ENCODE assay signal across 19 mouse cellular contexts in the genomic region with DNA sequence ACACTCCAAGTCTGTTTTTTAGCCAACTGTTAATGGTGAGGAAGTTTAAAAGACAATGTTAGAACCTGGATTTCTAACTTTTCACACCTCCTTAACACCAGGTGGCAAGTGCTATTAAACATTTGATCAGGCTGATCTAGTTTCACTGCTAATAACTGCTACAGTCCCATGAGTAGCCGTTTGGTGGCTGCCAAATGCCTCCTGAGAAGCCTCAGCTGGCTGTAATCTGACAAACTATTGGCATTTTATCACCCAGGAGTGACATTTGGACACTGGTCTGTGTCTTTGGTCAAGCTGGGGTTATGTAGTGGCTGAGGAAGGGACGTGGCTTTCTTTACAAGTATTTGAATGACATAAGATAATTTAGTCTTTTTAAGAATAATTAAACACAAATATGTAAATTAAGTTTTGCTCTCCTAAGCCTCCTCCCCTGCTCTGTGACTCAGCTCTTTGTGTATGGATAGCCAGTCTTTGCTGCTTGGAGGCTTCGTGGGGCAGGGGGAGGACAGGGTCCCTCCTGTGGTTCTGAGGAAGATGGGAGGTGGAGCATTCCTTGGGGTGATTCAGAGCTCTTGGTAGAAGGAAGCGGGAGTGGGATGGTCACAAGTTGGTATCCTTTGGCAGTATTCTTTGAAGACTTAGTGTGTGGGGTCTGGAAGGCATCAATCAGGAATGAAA.
A peak's percentile ranks its signal among the peaks of the same experiment; 100 is the strongest.
DNase-seq lines count a peak whose midpoint lies in the region; ATAC-seq and TF ChIP-seq lines count a peak whose summit lies in the region.
"Had no signal": no experiment of that assay in that cellular context is flagged by ENCODE, and none has a peak within 500 bp of the region (broad histone marks: within the 10 kb centered on the region; RNA-seq: fewer than 3 reads in every experiment).

No protein-coding gene starts in this region.

- no peak overlapping the region for H3K9ac ChIP-seq in liver, embryonic 14.5 days (replicated peaks)
- H3K9ac ChIP-seq in liver, embryonic 11.5 days (ENCODE audit: low read depth, low read length) = no peak overlapping the region
- H3K9ac ChIP-seq: hindbrain, embryonic 12.5 days; neural tube, embryonic 12.5 days had no signal

- peak; percentile 24 for DNase-seq in gastrocnemius, postnatal 25 days
- no peak for DNase-seq in gastrocnemius, adult 8-10 months (ENCODE audit: low spot score in 2 of 2)
- no peak for DNase-seq in liver, embryonic 14.5 days (ENCODE audit: low read depth in 3 of 3, low spot score in 3 of 3)
- no peak for DNase-seq in liver, embryonic 11.5 days (ENCODE audit: low spot score)
- no peak for DNase-seq in embryo, embryonic 10.5 days (ENCODE audit: low spot score)
- no peak for DNase-seq in layer of hippocampus, adult 2 months (ENCODE audit: low spot score in 2 of 2)
- DNase-seq: adrenal gland, postnatal 36 days; cerebellum, adult 9-10 months; heart, adult 11 months; lung, postnatal 10 days; midbrain, embryonic 14.5 days had no signal

- no peak for TF ChIP-seq EP300 in liver, embryonic 14.5 days (IDR thresholded peaks at IDR 0.05; ENCODE audit: low read depth)

- no peak overlapping the region; the same call in 1 of the 2 replicates for H3K27ac ChIP-seq in liver, embryonic 14.5 days
- no peak overlapping the region for H3K27ac ChIP-seq in liver, embryonic 11.5 days (ENCODE audit: low read depth, low read length)
- H3K27ac ChIP-seq in layer of hippocampus, adult 2 months = no peak overlapping the region
- H3K27ac ChIP-seq: hindbrain, embryonic 12.5 days; neural tube, embryonic 12.5 days had no signal

- H3K4me1 ChIP-seq in liver, embryonic 14.5 days (replicated peaks; ENCODE audit: control insufficient read depth in 2 of 2, insufficient read depth in 2 of 2, low read length in 1 of 2) = peaks cover 0 to 10% of the 10 kb centered on the region in 2 experiments; a peak in 3 of 4 replicates
- peaks cover 6% of the 10 kb centered on the region; the same call in 1 of the 2 replicates for H3K4me1 ChIP-seq in liver, embryonic 11.5 days (replicated peaks; ENCODE audit: control insufficient read depth, insufficient read depth, low read length)

- no peaks in the 10 kb centered on the region for H3K27me3 ChIP-seq in liver, embryonic 14.5 days (ENCODE audit: control insufficient read depth, insufficient read depth, low read length)
- no peaks in the 10 kb centered on the region for H3K27me3 ChIP-seq in liver, embryonic 11.5 days (replicated peaks; ENCODE audit: control insufficient read depth, insufficient read depth, low read length)
- H3K27me3 ChIP-seq: hindbrain, embryonic 12.5 days; neural tube, embryonic 12.5 days had no signal

- TF ChIP-seq CTCF in liver, embryonic 14.5 days (IDR thresholded peaks at IDR 0.05; ENCODE audit: low read depth) = no peak
- no peak for TF ChIP-seq CTCF in layer of hippocampus, adult 2 months (conservative IDR thresholded peaks at IDR 0.05)

- no peak overlapping the region for H3K4me2 ChIP-seq in liver, embryonic 14.5 days (ENCODE audit: low read depth)
- H3K4me2 ChIP-seq in liver, embryonic 11.5 days = no peak overlapping the region
- H3K4me2 ChIP-seq: hindbrain, embryonic 12.5 days; neural tube, embryonic 12.5 days had no signal

- ATAC-seq in liver, embryonic 14.5 days (ENCODE audit: insufficient read depth) = 0 out of 2 replicates have a peak, but pooled peaks have one; percentile 33
- no peak for ATAC-seq in liver, embryonic 11.5 days (replicated peaks; ENCODE audit: low FRiP score)
- ATAC-seq in common myeloid progenitor, adult 5-6 weeks (replicated peaks; ENCODE audit: low read depth, poor library complexity, severe bottlenecking) = peak; percentile 71
- peak; percentile 60 for ATAC-seq in megakaryocyte progenitor cell, adult 5-6 weeks (replicated peaks; ENCODE audit: poor library complexity)
- ATAC-seq: activated CD4-positive, CD25-positive, alpha-beta regulatory T cell, adult 4 months; forebrain, embryonic 16.5 days; intestine, embryonic 16.5 days had no signal

- WGBS in liver, embryonic 14.5 days (ENCODE audit: insufficient replicate concordance) = 28% methylated on average over 4 of the region's 4 CpGs
- WGBS in liver, embryonic 11.5 days = 32% methylated on average over 4 of the region's 4 CpGs

- no peaks in the 10 kb centered on the region for H3K36me3 ChIP-seq in liver, embryonic 14.5 days (replicated peaks; ENCODE audit: control insufficient read depth, insufficient read depth, low read depth)
- H3K36me3 ChIP-seq in liver, embryonic 11.5 days (ENCODE audit: control insufficient read depth, insufficient read depth, low read length) = no peaks in the 10 kb centered on the region
- H3K36me3 ChIP-seq: hindbrain, embryonic 12.5 days; neural tube, embryonic 12.5 days had no signal

- H3K4me3 ChIP-seq in liver, embryonic 14.5 days (ENCODE audit: insufficient read depth in 1 of 2, low read depth in 2 of 2, low read length in 2 of 2) = no peak overlapping the region
- no peak overlapping the region for H3K4me3 ChIP-seq in liver, embryonic 11.5 days (ENCODE audit: low read depth, low read length)
- no peak overlapping the region for H3K4me3 ChIP-seq in layer of hippocampus, adult 2 months
- H3K4me3 ChIP-seq: erythroblast, embryonic 14.5 days; hindbrain, embryonic 12.5 days; neural tube, embryonic 12.5 days had no signal

- no peaks in the 10 kb centered on the region for H3K9me3 ChIP-seq in liver, embryonic 14.5 days (ENCODE audit: control insufficient read depth, low read length)
- H3K9me3 ChIP-seq in liver, embryonic 11.5 days (ENCODE audit: control insufficient read depth, low read length) = no peaks in the 10 kb centered on the region
- H3K9me3 ChIP-seq: hindbrain, embryonic 12.5 days; neural tube, embryonic 12.5 days had no signal
